Mouse (Mus musculus): Measurements from ENCODE around the gene Madcam1.

Madcam1 gene

DNA sequence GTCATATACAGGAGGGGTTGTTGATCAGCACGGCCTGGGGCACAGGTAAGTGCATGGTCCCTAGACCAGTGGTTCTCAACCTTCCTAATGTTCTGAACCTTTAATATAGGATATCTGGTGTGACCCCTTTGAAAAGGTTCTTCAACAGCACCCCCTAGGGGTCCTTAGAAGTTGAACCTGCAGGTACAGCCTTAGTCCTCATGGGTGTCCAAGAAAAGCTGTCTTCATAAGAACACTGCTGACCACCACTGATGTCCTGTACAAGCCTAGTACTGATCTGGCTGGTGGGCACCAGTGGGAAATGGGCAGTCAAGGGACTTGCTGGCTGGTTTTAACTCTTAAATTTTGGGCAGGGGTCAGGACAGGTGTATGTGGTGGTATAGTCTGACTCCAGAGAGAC is 47.7 kb downstream of the Madcam1 start:
- no peak for DNase-seq (ENCODE audit: low spot score)

DNA sequence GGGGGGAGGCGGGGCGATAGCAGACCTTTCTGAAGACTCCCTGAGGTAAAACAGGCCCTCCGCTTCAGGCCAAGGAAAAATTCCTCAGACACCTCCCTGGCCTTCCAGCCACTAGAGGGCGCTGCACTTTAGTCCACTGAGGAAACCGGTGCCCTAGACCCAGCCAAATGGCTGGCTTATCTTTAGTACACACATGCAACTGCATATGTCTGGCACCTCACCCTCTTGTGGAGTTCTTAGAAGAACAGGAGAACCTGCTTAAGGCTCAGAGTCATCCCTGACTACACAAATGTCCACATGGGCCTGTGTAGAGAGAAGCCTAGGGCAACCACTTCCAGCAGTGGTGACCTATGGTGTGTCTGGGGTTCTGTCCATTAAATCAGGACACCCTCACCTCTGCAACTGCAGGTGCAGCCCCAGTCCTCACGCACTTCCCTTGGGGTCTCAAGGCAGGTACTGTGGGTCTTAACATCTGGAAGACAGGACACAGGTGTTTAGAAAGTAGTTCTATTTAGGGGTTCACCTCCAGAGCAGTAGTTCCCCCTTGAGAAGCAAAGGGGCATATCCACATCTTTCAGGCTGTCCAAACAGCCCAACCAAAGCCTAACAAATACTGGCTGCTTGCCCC is 48.3 kb downstream of the Madcam1 start:
- DNase-seq (ENCODE audit: low spot score) = peak; percentile 82

DNA sequence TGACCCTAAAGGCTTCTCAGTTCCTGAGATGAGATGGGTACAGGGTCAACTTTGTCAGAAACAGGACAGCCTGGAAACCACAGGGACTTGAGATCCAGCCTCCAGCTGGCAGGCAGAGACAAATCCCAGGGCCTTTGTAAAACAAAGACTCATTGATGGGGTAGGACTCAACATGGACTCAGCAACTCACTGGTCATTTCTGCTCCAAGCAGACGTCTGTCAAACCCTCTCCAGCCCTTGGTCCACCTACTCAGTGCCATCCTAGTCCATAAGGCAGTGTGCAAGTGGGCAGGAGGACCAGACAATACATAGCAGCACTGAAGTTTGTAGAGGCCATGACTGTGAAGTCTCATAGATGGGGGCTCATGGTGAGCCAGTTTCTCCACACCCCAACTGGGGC is 48.8 kb downstream of the Madcam1 start:
- DNase-seq (ENCODE audit: low spot score) = no peak

DNA sequence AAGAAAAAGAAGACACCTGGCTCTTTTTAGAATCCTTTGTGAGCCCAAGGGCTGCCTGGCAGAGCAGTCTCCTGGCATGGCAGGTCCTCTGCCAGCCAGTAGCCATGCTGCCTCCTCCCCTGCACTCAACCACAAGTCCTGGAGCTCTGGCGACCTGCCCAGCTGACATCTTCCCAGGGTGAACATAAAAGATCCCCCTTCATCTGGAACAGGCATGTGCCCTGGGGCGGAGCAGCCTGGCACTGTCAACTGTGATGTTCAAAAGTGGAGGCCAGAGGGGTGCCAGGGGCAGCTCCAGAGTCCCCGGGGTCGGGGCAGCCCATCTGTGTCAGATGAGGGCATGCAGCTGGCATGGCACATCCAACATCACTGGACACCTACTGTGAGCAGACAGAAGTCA is 50.6 kb downstream of the Madcam1 start:
- no peak for DNase-seq (ENCODE audit: low spot score)

DNA sequence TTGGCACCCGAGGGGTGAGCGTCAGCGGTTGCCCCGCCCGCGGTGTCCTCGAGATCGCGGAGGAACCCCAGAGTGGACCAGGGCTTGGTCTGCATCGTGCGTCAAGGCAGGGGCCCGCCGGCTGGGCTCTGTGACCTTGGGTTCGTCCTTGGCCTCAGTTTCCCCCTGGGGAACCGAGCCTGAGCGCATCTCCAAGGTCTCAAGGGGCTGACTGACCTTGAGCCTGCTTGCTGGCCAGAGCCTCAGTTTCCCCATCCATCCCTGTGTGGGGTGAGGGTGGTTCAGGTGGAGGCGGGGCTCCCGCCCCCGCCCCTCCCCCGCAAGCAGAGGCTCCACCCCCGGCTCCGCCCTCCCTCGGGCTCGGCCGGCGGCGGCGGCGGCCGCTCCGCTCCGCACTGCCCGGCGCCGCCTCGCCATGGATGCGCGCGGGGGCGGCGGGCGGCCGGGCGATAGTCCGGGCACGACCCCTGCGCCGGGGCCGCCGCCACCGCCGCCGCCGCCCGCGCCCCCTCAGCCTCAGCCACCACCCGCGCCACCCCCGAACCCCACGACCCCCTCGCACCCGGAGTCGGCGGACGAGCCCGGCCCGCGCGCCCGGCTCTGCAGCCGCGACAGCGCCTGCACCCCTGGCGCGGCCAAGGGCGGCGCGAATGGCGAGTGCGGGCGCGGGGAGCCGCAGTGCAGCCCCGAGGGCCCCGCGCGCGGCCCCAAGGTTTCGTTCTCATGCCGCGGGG is 52.1 kb downstream of the Madcam1 start, which contains the start of gene Hcn2:
TSS of gene Hcn2 (plus strand) at position 381 of the 734 bp plus-strand sequence.
- no peak for DNase-seq (ENCODE audit: low spot score)

DNA sequence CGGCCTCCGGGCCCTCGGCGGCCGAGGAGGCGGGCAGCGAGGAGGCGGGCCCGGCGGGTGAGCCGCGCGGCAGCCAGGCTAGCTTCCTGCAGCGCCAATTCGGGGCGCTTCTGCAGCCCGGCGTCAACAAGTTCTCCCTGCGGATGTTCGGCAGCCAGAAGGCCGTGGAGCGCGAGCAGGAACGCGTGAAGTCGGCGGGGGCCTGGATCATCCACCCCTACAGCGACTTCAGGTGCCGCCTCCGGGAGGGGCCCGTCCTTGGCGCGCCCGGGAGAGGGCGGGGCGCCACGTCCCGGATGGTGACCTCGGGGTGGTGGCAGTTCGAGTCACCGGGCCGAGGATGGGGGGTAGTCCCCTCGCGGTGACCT is 52.6 kb downstream of the Madcam1 start:
- no peak for DNase-seq (ENCODE audit: low spot score)

DNA sequence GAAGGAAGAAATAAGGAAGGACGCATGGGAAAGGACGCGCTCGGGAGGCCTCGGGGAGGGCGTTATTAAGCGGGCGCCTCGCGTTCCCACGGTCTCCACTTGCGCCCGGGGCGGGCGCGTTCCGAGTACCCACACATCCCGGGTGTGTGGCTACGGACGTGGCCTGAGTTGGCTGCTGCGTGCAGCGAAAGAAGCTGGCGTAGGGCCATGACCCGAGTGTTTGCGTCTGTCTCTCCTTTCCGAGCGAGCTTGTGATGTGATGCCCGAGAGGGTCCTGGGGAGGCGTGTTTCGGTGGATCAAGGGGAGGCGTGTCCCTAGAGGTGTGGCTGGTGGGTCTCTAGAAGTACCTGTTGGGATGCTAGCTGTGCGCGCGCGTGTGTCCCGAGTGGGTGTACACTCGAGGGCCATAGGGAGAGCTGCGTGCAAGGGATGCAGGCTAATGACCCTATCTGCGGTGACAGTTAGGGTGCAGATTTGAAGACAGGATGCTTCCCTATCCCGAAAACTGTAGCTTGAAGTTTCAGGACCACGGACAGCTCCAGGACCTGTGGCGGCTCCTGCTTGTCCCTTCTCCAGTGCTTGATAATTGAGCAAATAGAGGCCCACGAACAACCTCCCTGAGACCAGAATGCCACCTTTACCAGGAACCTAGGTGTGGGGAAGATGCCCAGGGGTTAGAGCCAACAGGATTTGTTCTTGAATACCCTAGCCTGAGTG is 53.4 kb downstream of the Madcam1 start:
- peak; percentile 83 for DNase-seq (ENCODE audit: low spot score)

All from adipocyte (in vitro differentiated cells).